Mouse (Mus musculus) embryo, embryonic 11.5 days (tissue): ENCODE data around the gene Olfr878.

Experiments
- DNase-seq: peaks from one replicate; pipeline ENCODE4 v3.0.0-alpha.2; 2012; ENCODE audit warnings: low read depth, low spot score

Gene Olfr878

DNA sequence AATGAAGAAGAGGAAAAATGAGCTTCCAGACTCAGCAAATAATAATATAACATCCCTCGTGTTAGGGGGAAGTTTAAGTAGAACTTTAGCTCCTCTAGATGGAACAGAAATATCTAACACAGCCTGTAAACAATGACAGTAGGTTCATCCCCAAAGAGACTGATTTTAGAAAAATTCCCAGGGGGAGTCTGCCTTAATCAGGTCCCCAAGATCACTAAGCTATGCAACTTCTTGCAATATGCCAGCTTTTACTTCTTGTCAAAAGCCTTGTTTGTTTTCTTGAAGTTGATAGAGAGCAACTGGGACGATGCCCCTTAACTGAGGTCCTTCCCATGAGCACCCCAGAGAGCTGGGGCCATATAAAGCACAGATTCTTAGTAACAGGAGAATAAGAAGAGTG is at the start of gene Olfr878:
Gene Olfr878 (plus strand): TSS at position 301 of the 400 bp plus-strand sequence.
- no peak for DNase-seq

- no peak for DNase-seq
These were observed 47.4 kb upstream of the Olfr878 start for GRCm38 (mm10) chr9:37870246-37870645.

- no peak for DNase-seq
These were observed 46.5 kb upstream of the Olfr878 start for GRCm38 (mm10) chr9:37871097-37871496.

DNA sequence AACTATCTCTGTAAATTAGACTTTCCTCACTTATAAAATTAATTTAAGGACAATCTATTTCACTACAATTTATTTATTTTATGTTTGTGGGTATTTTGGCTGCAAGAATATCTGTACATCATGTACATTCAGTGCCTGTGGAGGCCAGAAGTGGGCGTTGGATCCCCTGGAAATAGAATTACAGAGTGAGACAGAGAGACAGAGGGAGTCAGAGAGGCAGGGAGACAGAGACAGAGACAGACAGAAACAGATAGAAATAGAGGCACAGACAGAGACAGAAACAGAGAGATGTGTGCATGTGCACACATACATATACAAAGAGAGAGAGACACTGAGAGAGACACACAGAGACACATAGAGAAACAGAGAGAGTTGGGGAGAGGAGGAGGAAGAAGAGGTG is 46.1 kb upstream of the Olfr878 start:
- DNase-seq, result no peak

- no peak for DNase-seq
These were observed 26.7 kb upstream of the Olfr878 start for GRCm38 (mm10) chr9:37890960-37891359.

- no peak for DNase-seq
These were observed 21.0 kb upstream of the Olfr878 start, which contains the start of gene Olfr145 for GRCm38 (mm10) chr9:37896661-37897060. TSS of gene Olfr145 (plus strand) at chr9:37896724.

DNA sequence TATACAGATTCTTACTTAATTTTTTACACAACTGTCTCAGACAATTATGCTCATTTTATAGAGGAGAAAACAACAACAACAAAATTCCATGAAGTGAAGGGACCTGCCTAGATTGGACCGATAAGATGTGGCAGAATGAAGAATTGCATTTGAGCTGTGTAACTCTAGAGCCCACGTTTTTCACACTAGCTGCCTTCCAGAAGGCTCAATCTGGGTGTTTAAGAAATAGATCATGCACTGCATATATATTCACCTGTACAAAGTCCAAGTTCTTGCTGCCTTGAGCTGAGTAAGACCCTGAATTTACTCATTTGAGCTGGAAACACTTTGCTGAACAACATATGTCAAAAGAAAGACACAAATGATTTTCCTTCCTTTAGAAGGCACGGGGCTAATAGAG is 12.1 kb upstream of the Olfr878 start:
- DNase-seq, result no peak

DNA sequence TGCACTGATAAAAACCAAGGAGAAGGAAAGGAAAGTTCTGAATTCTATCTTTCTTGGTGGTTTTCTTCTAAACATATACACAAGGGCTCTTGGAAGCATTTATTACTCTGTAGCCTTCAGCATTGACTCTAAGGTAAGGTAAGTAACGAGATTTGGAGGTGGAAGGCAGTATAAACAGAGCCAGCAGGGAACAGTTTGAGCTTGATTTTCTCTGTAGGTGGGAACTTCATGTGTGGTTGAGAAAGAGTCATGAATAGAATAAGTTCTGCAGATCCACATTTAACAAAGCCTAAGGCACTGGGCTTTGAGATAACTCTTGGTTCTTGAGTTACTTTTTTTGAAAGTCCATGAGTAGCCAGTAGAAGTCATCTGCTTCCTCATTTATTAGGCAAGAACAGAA is 378 bp downstream of the Olfr878 start:
- no peak for DNase-seq

- no peak for DNase-seq
These were observed 6.6 kb downstream of the Olfr878 start for GRCm38 (mm10) chr9:37924194-37924593.

DNA sequence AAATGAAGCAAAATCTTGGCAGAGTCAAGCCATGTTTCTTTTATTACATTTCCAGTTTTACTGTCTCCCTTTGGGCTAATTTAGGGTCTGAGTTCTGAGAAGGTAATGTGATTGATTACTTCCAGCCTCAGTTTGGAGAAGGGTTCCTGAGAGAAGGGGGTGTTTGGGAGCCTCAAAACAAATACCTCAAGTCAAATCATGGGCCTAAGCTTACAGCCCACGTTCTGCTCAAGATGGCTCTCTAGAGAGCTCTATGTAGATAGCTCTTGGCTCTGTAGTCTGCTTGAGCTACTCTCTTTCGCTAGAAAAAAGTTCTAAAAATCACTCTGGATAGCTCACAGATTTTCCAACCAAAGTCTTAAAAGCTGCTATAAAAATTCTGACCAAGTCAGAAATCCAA is 7.8 kb downstream of the Olfr878 start:
- DNase-seq, result no peak

GRCm38 (mm10) chr9:37926019-37927013 is 8.7 kb downstream of the Olfr878 start:
- no peak for DNase-seq

GRCm38 (mm10) chr9:37932519-37932918 is 14.9 kb downstream of the Olfr878 start:
- peak; percentile 55 for DNase-seq

- DNase-seq, result no peak
These were observed 16.5 kb downstream of the Olfr878 start for GRCm38 (mm10) chr9:37934146-37934545.

GRCm38 (mm10) chr9:37941167-37941566 is 23.5 kb downstream of the Olfr878 start:
- DNase-seq, result no peak
